Mouse (Mus musculus) liver, adult 2 months (tissue): Measurements from ENCODE around the gene Asf1b.

Source experiments
- CTCF ChIP-seq: fragments of 200-500 bp; IDR thresholded peaks from 2 replicates; pipeline ENCODE4 v1.5.1; 2011; ENCODE audit warnings: low read depth, low read length, control low read depth
- POLR2A ChIP-seq: fragments of 200-500 bp; IDR thresholded peaks from 2 replicates; pipeline ENCODE4 v1.6.1; 2011; ENCODE audit warnings: low read length, control low read depth; ENCODE audit not compliant: insufficient read depth; ENCODE audit errors: extremely low read depth

DNA sequence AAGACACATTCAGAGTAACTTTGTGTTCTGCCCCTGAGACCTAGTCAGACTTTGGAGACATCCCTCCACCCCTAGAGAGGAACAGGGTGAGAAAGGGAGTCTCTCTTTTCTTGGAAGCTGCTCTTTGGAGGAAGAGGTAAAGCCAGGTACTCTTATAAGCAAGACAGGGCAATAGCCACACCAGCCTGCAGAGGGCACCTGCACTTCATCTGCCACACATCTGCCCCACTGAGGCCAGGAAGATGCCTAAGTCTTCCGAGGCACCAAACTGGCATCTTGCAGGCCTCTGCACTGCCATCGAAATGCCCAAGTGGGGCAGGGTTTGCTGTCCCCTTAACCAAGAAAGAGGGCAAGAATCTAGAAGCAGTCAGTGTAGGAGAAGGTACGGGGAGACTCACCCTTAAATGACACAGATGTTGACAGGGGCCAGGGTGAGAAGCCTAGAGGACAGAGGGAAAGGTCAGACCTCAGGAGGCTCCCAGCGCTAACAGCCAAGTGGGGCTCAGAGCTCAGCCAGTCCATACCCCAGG lies 20.9 kb downstream of the Asf1b start:
- TF ChIP-seq POLR2A (no peak), CTCF (peak; percentile 87)
